Mouse (Mus musculus) ovary, adult 18-20 months (tissue): ENCODE data around the gene Zfp62.
"Not testable (repeated sequence)": the region's sequence is repeated elsewhere in the genome, so short reads cannot be mapped to it uniquely, and the experiment has no call there.

Source experiments
- DNase-seq: peaks from one replicate; pipeline ENCODE4 v3.0.0; 2022; ENCODE audit warnings: low spot score, mixed read lengths

Gene Zfp62

DNA sequence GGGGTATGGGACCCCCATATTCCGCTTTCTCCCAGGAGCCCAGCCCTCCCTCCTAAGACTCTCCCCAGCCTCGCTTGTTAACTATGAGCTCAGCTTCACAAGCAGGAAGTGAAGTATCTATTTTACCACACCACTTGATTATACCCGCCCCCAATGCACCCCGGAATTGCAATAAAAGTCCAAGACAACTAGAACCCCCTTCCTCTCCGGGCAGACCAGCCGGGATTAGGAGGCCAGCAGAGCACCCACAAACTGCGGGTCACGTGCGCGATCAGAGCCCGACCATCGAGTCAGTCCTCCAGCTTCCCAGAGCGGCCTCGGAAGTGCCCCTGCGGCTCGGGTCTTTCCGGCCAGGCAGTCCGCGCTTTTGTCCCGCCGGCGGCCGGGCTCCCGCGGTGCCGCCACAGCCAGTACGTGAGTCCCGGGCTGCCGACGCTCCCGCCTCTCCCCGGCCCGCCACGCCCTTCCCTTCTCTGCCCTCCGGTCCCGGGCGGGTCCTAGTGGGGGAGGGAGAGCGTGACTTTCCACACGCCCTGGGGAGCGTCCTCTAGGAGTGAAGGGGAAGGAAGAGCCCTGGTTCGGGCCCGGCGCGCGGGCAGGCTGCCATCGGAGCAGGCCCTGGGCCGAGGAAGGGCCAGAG, at the start of gene Zfp62:
Zfp62 (plus strand) TSS at position 164 of the 640 bp plus-strand sequence.
- DNase-seq, result peak; percentile 86

GRCm38 (mm10) chr11:49154077-49154476, 49.0 kb upstream of the Zfp62 start, which contains the start of gene Olfr1394:
TSS of gene Olfr1394 (plus strand) at chr11:49154377.
- no peak for DNase-seq

DNA sequence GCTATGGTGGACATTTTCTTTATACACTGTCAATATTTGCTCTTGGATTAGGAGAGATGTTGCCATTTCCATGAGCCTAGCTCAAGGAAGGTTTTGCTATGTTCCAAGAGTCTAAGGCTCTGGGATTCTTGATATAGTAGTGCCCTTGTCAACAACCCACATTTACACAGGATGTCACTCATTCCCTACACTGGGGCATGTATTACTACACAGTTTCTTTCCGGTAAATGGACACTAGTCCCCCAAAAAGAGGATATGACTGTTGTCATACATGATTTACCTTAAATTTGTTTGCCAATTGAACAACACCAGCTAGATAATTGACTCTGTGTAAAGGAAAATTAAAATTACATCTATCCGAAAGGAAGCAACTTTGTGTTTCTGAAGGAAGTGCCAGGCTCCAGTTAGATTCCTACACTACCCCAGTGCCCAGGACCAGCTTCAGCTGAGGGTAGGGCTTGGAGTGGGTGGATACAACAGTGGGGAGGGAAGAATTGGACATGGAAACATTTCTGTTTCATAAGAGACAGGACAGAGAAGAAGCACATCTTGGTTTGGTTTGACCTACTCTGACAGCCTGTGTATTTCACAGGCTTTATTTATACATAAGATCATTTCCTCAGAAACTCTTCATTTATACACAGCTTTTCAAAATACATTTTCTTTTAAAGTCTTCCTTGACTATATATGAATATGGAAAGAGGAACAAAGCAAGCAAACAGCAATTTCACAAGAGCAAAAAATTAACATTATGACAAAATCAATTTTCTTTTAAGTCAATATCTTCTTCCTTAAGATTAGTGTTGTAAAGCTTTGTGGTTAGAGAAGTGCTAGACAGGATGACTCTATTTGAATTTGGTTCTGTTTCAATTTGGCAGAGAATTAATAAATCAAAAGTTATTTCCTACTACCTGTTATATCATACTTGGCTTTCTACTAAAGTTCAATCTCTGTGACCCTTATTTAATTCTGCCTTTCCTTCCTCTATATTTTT, 46.0 kb upstream of the Zfp62 start:
- DNase-seq, result no peak

GRCm38 (mm10) chr11:49168839-49169611, 34.1 kb upstream of the Zfp62 start:
- no peak for DNase-seq

DNA sequence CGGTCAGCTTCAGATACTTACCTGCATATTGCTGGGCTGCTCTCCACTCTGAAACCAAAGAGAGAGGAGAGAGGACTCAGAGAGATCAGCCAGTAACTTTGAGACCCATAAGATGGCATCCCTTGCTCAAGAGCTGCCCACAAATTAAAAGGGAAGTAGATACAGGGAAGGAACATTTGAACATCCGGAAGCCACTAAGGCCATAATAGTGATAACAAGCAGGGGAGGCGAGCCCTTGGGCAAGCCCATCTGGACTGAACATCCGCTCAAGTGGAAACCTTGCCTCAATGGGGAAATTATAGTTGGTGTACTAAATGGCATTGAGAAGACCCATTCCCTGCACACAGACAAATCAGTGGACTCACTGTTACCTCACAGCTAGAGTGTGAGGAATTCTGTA, 32.5 kb upstream of the Zfp62 start:
- no peak for DNase-seq

DNA sequence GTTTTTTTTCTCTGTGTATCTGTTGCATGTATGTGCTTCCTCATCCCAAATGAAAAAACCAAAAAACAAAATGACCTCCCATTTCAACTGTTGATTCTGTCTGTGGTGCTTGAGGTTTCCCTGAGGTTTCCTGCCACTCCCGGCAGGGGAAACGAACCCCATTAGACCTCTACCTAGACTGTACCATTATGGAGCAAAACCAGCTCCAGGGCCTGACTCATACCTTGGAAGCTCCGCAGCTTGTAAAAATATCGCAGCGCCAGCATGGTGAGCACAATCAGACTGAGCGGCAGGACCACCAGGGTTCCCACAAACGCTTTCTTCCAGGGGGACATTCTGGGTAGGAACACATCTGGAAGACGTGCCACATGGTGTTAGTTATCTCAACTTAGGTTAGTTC, 27.7 kb upstream of the Zfp62 start:
- no peak for DNase-seq

GRCm38 (mm10) chr11:49176047-49176779, 26.9 kb upstream of the Zfp62 start:
- not testable (repeated sequence) for DNase-seq

DNA sequence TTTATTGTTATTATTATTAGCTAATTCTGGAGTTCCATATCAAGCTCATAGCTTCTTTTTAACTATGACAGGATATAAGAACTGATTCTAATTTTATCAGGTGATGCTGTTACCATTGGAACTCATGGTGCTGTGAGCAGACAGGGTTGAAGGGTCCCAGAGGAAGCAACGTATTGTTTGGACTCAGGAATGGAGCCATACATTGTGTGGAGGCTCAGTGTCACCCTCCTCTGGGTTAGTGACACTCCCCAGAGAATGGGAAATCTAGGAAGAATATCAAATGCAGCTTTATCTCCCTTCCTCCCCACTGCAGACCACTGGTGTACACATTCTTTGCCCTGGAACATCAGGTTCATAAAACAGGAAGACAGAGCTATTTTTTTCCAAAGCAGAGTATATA, 19.9 kb upstream of the Zfp62 start:
- no peak for DNase-seq

DNA sequence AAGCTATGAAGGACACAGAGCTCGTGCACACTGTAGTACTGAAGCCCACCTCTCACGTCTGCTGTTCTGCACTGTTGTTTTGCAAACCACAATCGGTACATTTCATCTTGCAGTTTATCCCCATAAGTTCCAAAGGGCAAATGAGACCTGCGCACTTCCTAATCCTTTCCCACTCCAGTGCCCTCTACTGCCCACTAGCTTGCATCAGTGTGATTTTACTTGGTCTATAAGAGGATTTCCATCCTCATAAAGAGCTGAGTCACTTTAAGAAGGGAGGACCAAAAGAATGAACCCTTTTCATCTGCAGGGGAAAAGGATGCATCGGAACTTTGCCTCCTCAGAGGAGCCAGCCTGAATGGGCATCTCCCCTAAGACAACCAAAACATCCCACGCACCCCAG, 16.6 kb upstream of the Zfp62 start:
- DNase-seq, result no peak

DNA sequence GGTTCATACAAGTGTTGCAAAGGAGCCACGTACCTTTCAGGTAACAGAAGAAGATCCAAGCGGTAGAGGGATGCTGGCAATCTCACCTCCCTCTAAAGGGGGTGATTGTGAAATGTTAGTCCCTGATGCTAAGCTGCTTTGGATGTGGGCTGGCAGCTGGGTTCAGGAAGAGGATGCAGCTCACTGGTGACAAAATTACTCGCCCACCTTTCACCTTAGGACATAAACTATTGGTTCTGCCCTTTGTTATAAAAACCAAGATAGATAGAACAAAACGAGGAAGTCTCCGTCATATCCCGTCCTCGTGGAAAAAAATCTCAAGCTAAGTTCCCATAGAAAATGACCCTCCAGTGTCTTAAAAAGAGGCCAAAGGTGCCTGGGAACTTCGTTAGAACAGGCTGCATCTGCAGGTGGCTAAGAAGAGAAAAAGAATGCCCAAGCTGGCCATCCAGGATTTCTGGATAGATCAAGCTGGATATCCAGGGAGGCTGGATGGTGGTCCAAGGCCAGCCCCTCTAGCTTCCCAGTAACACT, 16.1 kb upstream of the Zfp62 start, which contains the start of gene Btnl9:
Btnl9 (minus strand) TSS at position 205 of the 534 bp plus-strand sequence.
- DNase-seq, result no peak

DNA sequence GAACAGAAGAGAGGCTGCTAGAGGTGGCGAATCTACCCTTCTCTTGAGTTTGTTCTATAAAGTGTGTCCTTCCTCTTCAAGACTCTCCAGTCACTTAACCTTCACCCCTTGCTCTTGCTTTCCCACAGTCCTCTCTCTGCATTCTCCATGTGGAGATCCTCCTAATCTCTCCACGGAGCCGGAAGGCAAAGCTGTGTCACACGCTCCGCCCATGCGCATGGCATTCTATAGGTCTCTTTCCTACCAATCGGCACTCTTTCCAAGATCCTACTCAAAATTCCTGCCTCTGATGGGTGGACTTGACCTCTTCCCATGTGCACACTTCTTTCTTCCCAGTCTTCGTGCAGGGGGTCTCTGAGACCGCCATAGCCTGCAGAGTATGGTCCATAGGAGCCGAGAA, 15.4 kb upstream of the Zfp62 start:
- no peak for DNase-seq

DNA sequence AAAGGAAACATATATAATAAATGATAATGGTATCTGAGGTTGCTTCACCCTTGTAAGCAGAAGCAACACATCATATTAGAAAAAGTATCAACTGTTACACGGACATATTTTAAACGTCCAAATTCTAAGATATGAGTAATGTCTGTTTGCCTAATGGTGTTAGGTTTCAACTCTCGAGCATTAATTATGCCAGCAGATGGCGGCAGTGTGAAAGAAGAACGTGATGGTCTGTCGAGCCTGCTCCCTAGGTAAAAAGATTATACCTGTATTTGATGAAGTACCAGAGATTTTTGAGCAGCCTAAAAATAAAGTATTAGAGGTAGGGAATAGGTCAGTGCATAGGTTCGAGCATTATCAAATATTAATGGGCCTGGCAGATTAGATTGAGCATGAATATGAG, 13.4 kb upstream of the Zfp62 start:
- DNase-seq, result no peak

DNA sequence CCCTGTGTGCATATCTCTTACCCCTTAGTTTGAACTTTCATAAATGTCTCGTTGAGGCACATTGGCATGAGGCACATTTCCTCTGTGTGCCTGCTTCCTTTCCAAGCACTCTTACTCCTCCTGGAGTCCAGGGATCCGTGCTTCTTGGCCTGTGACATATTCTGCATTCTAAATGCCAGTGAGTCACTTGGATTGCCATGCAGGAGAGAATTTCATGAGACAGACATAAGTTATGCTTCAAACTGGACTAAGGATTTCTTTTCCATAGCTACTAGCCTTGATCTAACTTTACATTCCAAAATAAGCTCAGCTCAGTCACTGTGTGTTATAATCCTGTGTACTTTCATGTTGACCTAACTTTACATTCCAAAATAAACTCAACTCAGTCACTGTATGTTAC, 12.0 kb upstream of the Zfp62 start:
- DNase-seq, result no peak

DNA sequence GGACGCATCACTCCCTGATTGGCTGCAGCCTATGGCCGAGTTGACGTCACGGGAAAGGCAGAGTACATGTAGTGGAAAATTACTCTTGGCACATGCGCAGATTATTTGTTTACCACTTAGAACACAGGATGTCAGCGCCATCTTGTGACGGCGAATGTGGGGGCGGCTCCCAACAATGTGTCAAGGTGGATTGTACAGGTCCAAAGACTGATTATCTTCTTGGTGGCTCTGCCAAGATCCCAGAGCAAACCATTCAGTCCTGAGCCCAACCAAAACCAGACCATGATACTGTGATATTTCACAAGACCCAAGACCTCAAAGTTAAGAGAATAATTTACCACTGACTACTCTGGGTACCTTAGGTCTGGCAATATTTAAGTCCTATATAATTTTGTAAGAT, 8.3 kb upstream of the Zfp62 start:
- not testable (repeated sequence) for DNase-seq

DNA sequence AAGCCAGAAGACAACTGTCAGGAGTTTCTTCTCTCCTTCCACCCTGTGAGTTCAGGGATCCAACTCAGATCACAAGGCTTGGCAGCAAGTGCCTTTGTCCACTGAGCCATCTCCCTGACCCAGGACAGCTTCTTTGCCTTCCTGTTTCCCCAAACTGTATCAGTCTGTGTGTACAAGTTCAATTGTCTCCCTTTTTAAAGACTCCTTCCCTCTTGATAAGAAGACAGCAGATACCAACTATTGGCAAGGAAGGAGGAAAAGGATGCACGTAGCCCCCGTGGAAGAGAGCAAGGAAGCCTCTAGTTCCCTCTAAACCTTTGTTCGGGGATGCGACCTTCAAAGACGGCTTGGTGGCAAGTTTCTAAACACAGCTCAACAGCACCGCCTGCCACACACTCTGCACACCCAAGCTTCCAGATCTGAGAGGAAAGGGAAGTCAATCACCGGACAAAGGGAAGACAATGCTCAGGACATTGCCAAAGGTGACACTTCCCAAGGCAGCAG, 7.2 kb upstream of the Zfp62 start:
- DNase-seq, result no peak

- DNase-seq, result no peak
Observed at GRCm38 (mm10) chr11:49200666-49201065, 2.4 kb upstream of the Zfp62 start.

GRCm38 (mm10) chr11:49201142-49201541, 1.9 kb upstream of the Zfp62 start:
- no peak for DNase-seq

- DNase-seq, result no peak
Observed at GRCm38 (mm10) chr11:49202071-49202470, 1.0 kb upstream of the Zfp62 start.

DNA sequence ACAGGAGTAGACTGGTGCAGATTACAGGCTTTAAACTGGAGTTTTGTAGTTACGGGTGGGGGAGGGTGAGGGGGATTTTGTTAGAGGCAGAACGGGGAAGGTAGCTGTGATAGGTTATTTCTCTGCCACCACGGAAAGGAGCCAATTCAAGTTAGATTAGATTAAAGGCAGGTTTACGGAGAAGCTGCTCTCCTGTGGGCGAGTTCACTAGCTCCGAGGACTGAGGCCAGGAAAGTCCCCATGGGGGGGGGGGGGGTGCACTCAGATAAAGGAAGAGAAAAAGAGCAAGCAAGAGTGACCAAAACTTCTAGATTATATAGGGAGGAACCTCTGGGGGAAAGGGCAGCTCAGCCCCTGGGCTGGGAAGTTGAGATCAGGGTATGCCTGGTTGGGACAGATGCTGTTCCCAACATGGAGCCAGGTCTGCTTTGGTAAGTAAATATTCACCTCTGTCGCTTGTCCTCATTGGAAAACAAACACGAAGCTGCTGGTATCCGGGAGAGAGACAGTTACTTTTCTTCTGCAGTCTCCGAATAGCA, 500 bp upstream of the Zfp62 start:
- DNase-seq, result no peak

DNA sequence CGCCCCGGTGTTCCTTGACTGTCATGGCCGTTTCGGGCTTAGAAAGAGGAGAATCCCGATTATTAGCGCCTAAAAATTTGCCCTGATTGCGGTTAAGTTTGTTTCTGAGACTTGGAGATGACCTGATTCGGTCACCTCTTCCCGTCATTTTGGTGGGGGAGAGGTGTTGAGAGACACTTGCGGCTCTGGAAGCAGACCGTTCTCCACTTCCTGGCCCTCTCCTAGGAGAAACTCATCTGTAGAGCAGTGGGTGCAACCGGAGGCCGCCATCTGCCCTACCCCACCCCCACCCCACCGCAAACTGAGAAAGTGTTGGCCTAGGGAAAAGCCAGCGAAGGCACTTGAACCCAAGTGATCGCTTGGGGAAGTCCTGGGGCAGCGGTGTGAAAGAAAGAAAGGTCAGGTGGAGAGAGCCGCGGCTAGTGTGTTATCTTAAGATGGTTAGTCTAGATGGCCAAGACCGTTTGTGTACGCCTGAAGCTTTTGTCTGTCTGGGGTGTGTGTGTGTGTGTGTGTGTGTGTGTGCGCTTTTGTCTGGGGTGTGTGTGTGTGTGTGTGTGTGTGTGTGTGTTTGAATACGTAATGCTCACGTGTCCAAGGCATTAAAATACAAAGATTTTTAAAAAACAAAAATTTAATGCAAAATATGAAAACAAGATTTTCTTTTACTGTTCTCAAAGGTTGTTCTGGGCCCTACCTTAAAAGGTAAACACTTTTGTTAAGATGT, 842 bp downstream of the Zfp62 start:
- no peak for DNase-seq
